Mouse (Mus musculus): ENCODE measurements around the gene Med21. TPM values are rescaled to one million over a fixed set of nuclear protein-coding genes. Genes with fewer than 3 reads are reported as not detected.

The Med21 gene
- total RNA-seq, 2 experiments from 2014 or later: 44.5 to 48.1 TPM

DNA sequence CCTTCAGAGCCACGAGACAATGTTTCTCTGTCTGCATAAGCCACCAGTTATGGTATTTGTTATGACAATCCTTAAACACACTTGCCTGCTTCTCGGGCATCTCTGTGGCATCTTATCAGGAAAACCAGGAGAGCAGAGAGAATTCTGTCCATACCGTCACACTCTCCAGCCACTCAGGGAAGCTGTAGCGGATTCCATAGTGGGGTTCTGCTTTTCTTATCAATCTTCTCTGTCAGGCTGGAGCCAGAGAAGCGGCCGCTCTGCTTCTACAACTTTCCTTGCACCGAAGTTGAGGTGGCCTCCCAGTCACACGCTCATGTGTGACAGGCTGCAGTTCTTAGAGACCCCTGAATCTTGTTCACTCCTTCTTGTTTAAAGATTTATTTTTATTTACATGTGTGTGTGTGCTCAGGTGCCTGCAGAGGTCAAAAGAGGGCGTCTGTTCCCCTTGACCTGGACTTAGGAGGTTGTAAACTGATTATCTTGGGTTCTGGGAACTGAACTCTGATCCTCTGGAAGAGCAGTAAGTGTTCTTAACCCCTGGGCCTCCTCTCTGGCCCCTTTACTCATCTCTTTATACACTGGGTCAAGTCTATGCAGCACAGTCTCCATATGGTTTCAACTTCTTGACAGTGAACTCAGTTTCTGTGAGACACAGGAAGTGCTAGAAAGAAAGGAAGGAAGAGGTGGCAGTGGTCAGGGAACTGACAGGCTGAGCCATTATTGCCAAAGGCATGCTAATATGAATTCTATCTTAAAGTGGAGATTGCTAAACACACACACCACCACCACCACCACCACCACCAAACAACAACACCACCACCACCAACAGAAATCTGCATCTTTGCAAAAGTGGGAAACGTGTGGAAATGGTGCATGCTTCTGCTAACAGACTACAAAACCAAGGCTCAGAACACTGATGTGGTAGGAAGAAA lies 36.1 kb downstream of the Med21 start:
- no peak for DNase-seq (ENCODE audit: low spot score in 2 of 2)

DNA sequence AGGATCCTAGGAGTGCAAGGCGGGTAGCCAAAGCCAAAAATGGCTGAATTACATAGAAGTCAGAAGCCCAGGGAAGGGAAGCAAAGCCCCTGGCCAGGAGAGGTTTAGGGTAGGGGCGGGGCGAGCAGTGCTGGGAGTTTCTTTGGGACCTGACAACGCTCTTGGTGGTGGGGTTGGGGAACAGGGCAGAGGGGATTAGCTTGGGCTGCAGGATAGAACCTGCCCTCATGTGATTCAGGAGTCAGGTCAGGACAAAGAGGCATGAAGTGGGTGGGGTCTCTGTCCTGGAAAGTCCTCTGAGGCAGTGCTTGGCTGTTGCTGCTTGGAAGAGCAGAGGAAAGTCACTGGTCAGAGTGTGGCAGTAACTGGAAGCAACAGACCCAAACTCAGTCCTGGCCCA lies 41.5 kb downstream of the Med21 start:
- DNase-seq (ENCODE audit: low spot score in 2 of 2): no peak

DNA sequence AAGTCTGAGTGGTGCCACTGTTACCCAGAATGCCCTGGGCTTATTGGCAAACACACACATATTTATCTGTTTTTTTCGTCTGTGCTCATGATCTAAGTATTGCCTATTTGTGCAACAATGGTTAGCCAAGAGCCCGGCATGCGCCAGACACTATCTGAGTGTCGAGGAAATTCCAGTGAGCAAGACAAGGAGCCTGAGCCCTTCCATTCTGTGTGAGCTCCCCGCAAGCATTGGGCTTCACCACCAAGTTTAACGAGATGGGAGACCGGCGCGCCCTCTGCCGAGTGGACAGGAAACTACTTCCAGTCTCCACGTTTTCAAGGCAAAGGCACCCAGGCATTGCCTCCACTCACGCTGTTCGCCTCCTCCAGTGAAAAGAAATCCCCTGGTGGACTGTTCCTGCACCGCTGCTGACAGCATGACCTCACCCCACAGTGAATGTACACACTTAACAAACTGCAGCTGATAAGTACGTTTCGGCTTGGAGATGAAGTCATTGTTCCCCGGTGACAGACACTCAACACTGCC lies 43.5 kb downstream of the Med21 start:
- DNase-seq (ENCODE audit: low spot score in 2 of 2): peak in 1 of 2 experiments; percentile 24

DNA sequence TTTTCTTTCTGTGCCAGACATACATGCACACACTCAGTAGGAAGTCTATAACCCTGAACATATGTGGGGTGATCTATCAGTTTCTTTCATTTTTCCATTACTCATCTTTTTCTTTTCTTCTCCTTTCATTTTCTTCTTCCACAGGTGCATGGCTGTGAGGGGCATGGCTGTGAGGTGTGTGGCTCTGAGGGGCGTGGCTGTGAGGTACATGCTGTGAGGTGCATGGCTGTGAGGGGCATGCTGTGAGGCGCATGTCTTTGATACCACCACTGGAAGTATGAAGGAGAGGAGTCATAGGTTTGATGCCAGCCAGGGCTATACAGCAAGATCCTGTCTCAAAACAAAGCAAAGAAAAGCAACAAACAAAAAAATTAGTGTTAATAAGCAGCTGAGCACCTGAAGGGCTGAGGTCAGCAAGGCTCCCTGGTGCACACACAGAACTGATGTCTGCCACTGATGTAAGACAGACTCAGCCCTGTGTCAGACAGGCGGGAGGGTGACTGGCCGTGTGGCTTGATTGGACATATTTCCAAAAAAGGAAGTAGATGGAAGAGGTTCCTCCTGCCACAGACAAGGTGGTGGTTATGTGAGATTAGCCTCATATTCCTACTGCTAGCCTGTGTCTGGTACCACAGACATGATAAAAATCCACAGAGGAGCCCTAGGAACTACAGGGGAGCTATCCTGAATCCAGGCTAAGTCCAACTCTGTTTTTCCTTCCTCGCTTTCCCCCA lies 44.3 kb downstream of the Med21 start:
- no peak for DNase-seq (ENCODE audit: low spot score in 2 of 2)

GRCm38 (mm10) chr6:146688010-146688409 lies 45.7 kb downstream of the Med21 start:
- no peak for DNase-seq (ENCODE audit: low spot score in 2 of 2)

DNA sequence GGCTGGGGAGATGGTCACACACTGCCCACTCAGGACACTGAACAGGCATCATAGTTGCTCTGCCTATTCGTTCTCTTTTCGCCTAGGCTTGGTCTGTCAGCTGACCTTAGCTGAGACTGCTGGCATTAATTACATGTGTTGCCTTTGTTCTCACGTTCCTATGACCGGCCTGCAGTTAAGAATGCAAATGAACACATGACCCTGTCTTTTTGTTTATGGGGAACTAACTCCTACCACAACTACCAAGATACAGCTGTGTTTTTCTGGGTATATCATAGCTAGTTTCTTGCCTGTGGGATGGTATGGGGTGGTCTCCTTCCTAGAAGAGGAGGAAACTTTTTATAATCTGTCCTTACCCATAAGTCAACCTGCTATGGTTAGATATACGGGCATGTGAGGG lies 46.5 kb downstream of the Med21 start:
- no peak for DNase-seq (ENCODE audit: low spot score in 2 of 2)

GRCm38 (mm10) chr6:146697767-146698166 lies 55.4 kb downstream of the Med21 start:
- DNase-seq (ENCODE audit: low spot score in 2 of 2): no peak

GRCm38 (mm10) chr6:146698376-146698775 lies 56.0 kb downstream of the Med21 start:
- DNase-seq (ENCODE audit: low spot score in 2 of 2): no peak

Other genes with a start within 250 kb of the Med21 start
- 10 to 100 TPM; 18.6 to 19.8 TPM for gene Itpr2, start 140.3 kb upstream of the Med21 start, total RNA-seq (2021)
- 100 to 1,000 TPM; 109 to 112 TPM for gene Fgfr1op2, start 65.3 kb upstream of the Med21 start, total RNA-seq (2021)
- gene Ints13, start 64.7 kb upstream of the Med21 start, total RNA-seq (2021): 10 to 100 TPM; 38.0 to 43.8 TPM
- gene Tm7sf3, start 277 bp downstream of the Med21 start, total RNA-seq (2021): 10 to 100 TPM; 43.7 to 44.0 TPM
- gene Stk38l, start 82.4 kb downstream of the Med21 start, total RNA-seq (2021): 10 to 100 TPM; 22.4 to 24.5 TPM
- gene Arntl2, start 153.5 kb downstream of the Med21 start, total RNA-seq (2021): 1 to 10 TPM; 6.0 to 8.1 TPM
- gene Smco2, start 207.6 kb downstream of the Med21 start, total RNA-seq (2021): not detected
- 10 to 100 TPM; 34.8 to 39.9 TPM for gene Ppfibp1, start 245.9 kb downstream of the Med21 start, total RNA-seq (2021)

Data from layer of hippocampus, adult 18-20 months (tissue).